In the genomic region with DNA sequence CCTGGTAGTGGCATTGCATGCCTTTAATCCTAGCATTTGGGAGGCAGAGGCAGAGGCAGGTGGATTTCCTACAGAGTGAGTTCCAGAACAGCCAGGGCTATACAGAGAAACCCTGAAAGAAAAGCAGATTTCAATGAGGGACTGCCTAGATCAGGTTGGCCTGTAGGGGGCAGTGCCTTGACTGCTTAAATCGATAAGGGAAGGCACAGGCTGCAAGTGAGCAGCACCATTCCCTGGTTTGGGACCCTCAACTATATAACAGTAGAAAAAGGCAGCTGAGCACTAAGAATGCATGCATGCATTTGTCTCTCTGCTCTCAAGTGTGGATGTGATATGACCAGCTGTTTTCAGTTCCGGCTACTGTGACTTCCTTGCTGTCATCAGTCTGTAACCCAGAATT, we compare ENCODE assay signal across 8 mouse cellular contexts.
DNase-seq lines count a peak whose midpoint lies in the region; ATAC-seq and TF ChIP-seq lines count a peak whose summit lies in the region.

No protein-coding gene starts in this region.

- no peaks in the 10 kb centered on the region for H3K9me3 ChIP-seq in midbrain, embryonic 14.5 days (ENCODE audit: control insufficient read depth, low read length)

- WGBS in midbrain, embryonic 14.5 days = 58% methylated on average over 2 of the region's 2 CpGs

- H3K27me3 ChIP-seq in testis, adult 2 months (ENCODE audit: control insufficient read depth, insufficient read depth, low read length) = no peaks in the 10 kb centered on the region
- no peaks in the 10 kb centered on the region for H3K27me3 ChIP-seq in midbrain, embryonic 14.5 days (ENCODE audit: control insufficient read depth, insufficient read depth, low read length)

- ATAC-seq in frontal cortex, adult (ENCODE audit: low TSS enrichment) = peak; percentile 71
- ATAC-seq in midbrain, embryonic 14.5 days (ENCODE audit: low FRiP score, low TSS enrichment) = no peak

- no peaks in the 10 kb centered on the region for H3K4me1 ChIP-seq in testis, adult 2 months (ENCODE audit: control insufficient read depth, insufficient read depth, low read length)
- no peaks in the 10 kb centered on the region for H3K4me1 ChIP-seq in midbrain, embryonic 14.5 days (ENCODE audit: control insufficient read depth, insufficient read depth, low read length)

- H3K4me3 ChIP-seq in testis, adult 2 months (ENCODE audit: control insufficient read depth, low read depth, low read length) = no peak overlapping the region
- no peak overlapping the region for H3K4me3 ChIP-seq in midbrain, embryonic 14.5 days (replicated peaks; ENCODE audit: low read depth, low read length)

- TF ChIP-seq POLR2A in testis, adult 2 months (IDR thresholded peaks at IDR 0.05; ENCODE audit: control insufficient read depth, low read depth, low read length) = no peak

- no peak for DNase-seq in frontal cortex, postnatal 14 days (ENCODE audit: low spot score in 2 of 2)
- no peak for DNase-seq in testis, postnatal 14 days (ENCODE audit: low spot score)
- DNase-seq in embryo, embryonic 9.5 days (ENCODE audit: extremely low spot score) = peak; percentile 19
- DNase-seq in kidney, postnatal 10 days = peak; percentile 44
- DNase-seq in midbrain, embryonic 14.5 days = peak; percentile 76
- peak; percentile 2 to 8 for DNase-seq in thymus, postnatal 36 days

- H3K4me2 ChIP-seq in midbrain, embryonic 14.5 days (ENCODE audit: low read length) = no peak overlapping the region

- TF ChIP-seq CTCF in testis, adult 2 months (IDR thresholded peaks at IDR 0.05; ENCODE audit: control insufficient read depth, insufficient read depth, insufficient replicate concordance, low read depth, low read length) = peak; percentile 47; the same call in 1 of the 2 replicates

- H3K36me3 ChIP-seq in testis, adult 2 months (ENCODE audit: control insufficient read depth, insufficient read depth, low read length) = no peaks in the 10 kb centered on the region
- no peaks in the 10 kb centered on the region for H3K36me3 ChIP-seq in midbrain, embryonic 14.5 days (ENCODE audit: control insufficient read depth, insufficient read depth, low read length)

- H3K9ac ChIP-seq in midbrain, embryonic 14.5 days (replicated peaks; ENCODE audit: low read length) = no peak overlapping the region

- H3K27ac ChIP-seq in testis, adult 2 months (ENCODE audit: control insufficient read depth, insufficient read depth, low read depth, low read length) = no peak overlapping the region
- H3K27ac ChIP-seq in midbrain, embryonic 14.5 days (replicated peaks; ENCODE audit: low read depth, low read length) = no peak overlapping the region

Comparison
In these comparisons a context has a peak if more than half of its experiments do, and no peak if none do; other contexts are left out.
1. DNase-seq: peak in embryo, embryonic 9.5 days (single experiment), kidney, postnatal 10 days (single experiment), midbrain, embryonic 14.5 days (single experiment) and thymus, postnatal 36 days (2 of 2); none in frontal cortex, postnatal 14 days (0 of 2) and testis, postnatal 14 days (single experiment).